Mouse (Mus musculus): ENCODE measurements around the gene Batf2. TPM values are rescaled to one million over a fixed set of nuclear protein-coding genes. Genes with fewer than 3 reads are reported as not detected.

The Batf2 gene
- polyA plus RNA-seq, 1 experiment = 0.04 TPM

DNA sequence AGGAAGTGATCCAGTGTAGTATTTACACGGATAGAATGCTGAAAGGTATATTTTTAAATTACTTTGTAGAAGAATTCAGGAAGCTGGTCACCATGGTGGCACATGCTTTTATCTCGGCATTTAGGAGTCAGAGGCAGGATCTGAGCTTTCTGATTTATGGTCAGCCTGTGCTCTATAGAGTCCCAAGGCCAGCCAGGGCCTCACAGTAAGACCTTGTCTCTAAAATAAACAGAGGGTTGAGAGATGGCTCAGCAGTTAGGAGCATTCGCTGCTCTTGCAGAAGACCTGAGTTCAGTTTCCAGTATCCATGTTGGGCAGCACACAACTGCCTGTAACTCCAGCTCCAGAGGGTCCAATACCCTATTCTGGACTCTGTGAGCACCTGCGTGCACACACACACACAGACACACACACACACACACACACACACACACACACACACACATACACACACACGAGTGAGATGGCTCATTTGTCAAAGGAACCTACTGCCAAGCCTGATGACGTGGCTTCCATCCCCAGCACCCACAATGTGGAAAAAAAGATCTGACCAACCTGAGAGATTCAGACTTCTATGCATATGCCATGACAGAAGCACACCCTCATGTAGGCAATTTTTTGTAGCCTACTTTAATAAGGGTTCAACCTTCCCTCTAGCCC, 75.4 kb downstream of the Batf2 start:
- TF ChIP-seq USF1 (IDR thresholded peaks at IDR 0.05; ENCODE audit: low read depth) (no peak), MYOG (IDR thresholded peaks at IDR 0.05; ENCODE audit: control insufficient read depth, extremely low read depth, insufficient read length) (no peak), CEBPB (IDR thresholded peaks at IDR 0.05; ENCODE audit: low read depth) (no peak), MAX (IDR thresholded peaks at IDR 0.05) (no peak), FOSL1 (IDR thresholded peaks at IDR 0.05; ENCODE audit: insufficient read depth, low read length, poor library complexity, severe bottlenecking) (no peak), CTCF (IDR thresholded peaks at IDR 0.05; ENCODE audit: control insufficient read depth, insufficient read depth, insufficient read length) (no peak), MYOD1 (IDR thresholded peaks at IDR 0.05; ENCODE audit: control insufficient read depth, insufficient read length, low read depth) (no peak)
- no peaks in the 10 kb centered on the region for H3K79me3 ChIP-seq (ENCODE audit: low read depth)
- no peak overlapping the region for H3ac ChIP-seq (ENCODE audit: control insufficient read depth, insufficient read length, low read depth)
- H3K36me3 ChIP-seq (ENCODE audit: control insufficient read depth, insufficient read depth) = no peaks in the 10 kb centered on the region
- peaks cover 37% of the 10 kb centered on the region for H3K27me3 ChIP-seq (ENCODE audit: control insufficient read depth, insufficient read depth, insufficient read length)
- H3K4me3 ChIP-seq (ENCODE audit: insufficient read depth, poor library complexity, severe bottlenecking) = no peak overlapping the region
- H3K79me2 ChIP-seq (ENCODE audit: control insufficient read depth, insufficient read depth) = no peaks in the 10 kb centered on the region

DNA sequence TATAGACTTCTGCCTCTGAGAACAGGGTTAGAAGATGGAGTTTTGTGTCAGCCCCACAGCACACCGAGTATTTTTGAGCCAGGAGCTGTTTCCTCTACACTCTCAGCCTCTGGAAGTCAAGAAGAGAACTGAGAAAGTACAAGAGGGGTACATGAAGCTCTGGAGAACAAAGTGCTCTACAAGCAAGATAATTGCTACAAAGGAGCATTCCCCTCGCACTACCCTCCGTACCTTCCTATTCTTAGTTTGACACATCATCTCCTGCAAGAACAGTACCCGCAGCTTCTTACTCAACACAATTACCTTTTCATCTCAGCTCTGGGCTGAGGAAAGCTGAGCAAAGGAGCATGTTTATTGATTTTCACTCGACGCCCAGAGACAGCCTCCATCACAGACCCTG, 77.8 kb downstream of the Batf2 start:
- no peak overlapping the region for H3K4me3 ChIP-seq (ENCODE audit: insufficient read depth, poor library complexity, severe bottlenecking)
- TF ChIP-seq MYOG (IDR thresholded peaks at IDR 0.05; ENCODE audit: control insufficient read depth, extremely low read depth, insufficient read length) (no peak), USF1 (IDR thresholded peaks at IDR 0.05; ENCODE audit: low read depth) (no peak), FOSL1 (IDR thresholded peaks at IDR 0.05; ENCODE audit: insufficient read depth, low read length, poor library complexity, severe bottlenecking) (no peak), CTCF (IDR thresholded peaks at IDR 0.05; ENCODE audit: control insufficient read depth, insufficient read depth, insufficient read length) (no peak), MYOD1 (IDR thresholded peaks at IDR 0.05; ENCODE audit: control insufficient read depth, insufficient read length, low read depth) (no peak), MAX (IDR thresholded peaks at IDR 0.05) (no peak), CEBPB (IDR thresholded peaks at IDR 0.05; ENCODE audit: low read depth) (no peak)
- H3K36me3 ChIP-seq (ENCODE audit: control insufficient read depth, insufficient read depth) = no peaks in the 10 kb centered on the region
- no peaks in the 10 kb centered on the region for H3K79me3 ChIP-seq (ENCODE audit: low read depth)
- H3K27me3 ChIP-seq (ENCODE audit: control insufficient read depth, insufficient read depth, insufficient read length) = peaks cover 37% of the 10 kb centered on the region
- H3ac ChIP-seq (ENCODE audit: control insufficient read depth, insufficient read length, low read depth) = no peak overlapping the region
- no peaks in the 10 kb centered on the region for H3K79me2 ChIP-seq (ENCODE audit: control insufficient read depth, insufficient read depth)

Other genes starting within 250 kb of the Batf2 start
- gene Tigd3, start 246.8 kb upstream of the Batf2 start, polyA plus RNA-seq (2012; fragmentation: generic; extraction: Trizol) = 1.0 TPM
- 69.3 TPM for gene Dpf2, start 228.0 kb upstream of the Batf2 start, polyA plus RNA-seq (2012; fragmentation: generic; extraction: Trizol)
- 3.6 TPM for gene Cdc42ep2, start 216.2 kb upstream of the Batf2 start, polyA plus RNA-seq (2012; fragmentation: generic; extraction: Trizol)
- 45.1 TPM for gene Pola2, start 176.8 kb upstream of the Batf2 start, polyA plus RNA-seq (2012; fragmentation: generic; extraction: Trizol)
- not detected for gene Slc22a20, start 154.8 kb upstream of the Batf2 start, polyA plus RNA-seq (2012; fragmentation: generic; extraction: Trizol)
- 36.9 TPM for gene Capn1, start 125.1 kb upstream of the Batf2 start, polyA plus RNA-seq (2012; fragmentation: generic; extraction: Trizol)
- 18.7 TPM for gene Syvn1, start 94.4 kb upstream of the Batf2 start, polyA plus RNA-seq (2012; fragmentation: generic; extraction: Trizol)
- 60.0 TPM for gene Mrpl49, start 83.2 kb upstream of the Batf2 start, polyA plus RNA-seq (2012; fragmentation: generic; extraction: Trizol)
- gene Fau, start 83.1 kb upstream of the Batf2 start, polyA plus RNA-seq (2012; fragmentation: generic; extraction: Trizol) = 2,541 TPM
- gene Znhit2, start 79.8 kb upstream of the Batf2 start, polyA plus RNA-seq (2012; fragmentation: generic; extraction: Trizol) = 49.8 TPM
- gene Tm7sf2, start 72.6 kb upstream of the Batf2 start, polyA plus RNA-seq (2012; fragmentation: generic; extraction: Trizol) = 14.7 TPM
- gene Vps51, start 63.8 kb upstream of the Batf2 start, polyA plus RNA-seq (2012; fragmentation: generic; extraction: Trizol) = 55.2 TPM
- gene Tmem262, start 61.0 kb upstream of the Batf2 start, polyA plus RNA-seq (2012; fragmentation: generic; extraction: Trizol) = not detected
- gene Gm28374, start 58.7 kb upstream of the Batf2 start, polyA plus RNA-seq (2012; fragmentation: generic; extraction: Trizol) = 0.44 TPM
- 59.7 TPM for gene Zfpl1, start 56.0 kb upstream of the Batf2 start, polyA plus RNA-seq (2012; fragmentation: generic; extraction: Trizol)
- gene Cdca5, start 56.0 kb upstream of the Batf2 start, polyA plus RNA-seq (2012; fragmentation: generic; extraction: Trizol) = 33.0 TPM
- gene AC131692.1, start 46.6 kb upstream of the Batf2 start, polyA plus RNA-seq (2012; fragmentation: generic; extraction: Trizol) = 0.36 TPM
- 0.16 TPM for gene Naaladl1, start 35.2 kb upstream of the Batf2 start, polyA plus RNA-seq (2012; fragmentation: generic; extraction: Trizol)
- 44.7 TPM for gene Sac3d1, start 22.3 kb upstream of the Batf2 start, polyA plus RNA-seq (2012; fragmentation: generic; extraction: Trizol)
- 22.7 TPM for gene Snx15, start 12.7 kb upstream of the Batf2 start, polyA plus RNA-seq (2012; fragmentation: generic; extraction: Trizol)
- 78.3 TPM for gene Arl2, start 565 bp downstream of the Batf2 start, polyA plus RNA-seq (2012; fragmentation: generic; extraction: Trizol)
- not detected for gene Majin, start 43.4 kb downstream of the Batf2 start, polyA plus RNA-seq (2012; fragmentation: generic; extraction: Trizol)
- gene Gpha2, start 85.4 kb downstream of the Batf2 start, polyA plus RNA-seq (2012; fragmentation: generic; extraction: Trizol) = 0.13 TPM
- gene Ppp2r5b, start 94.9 kb downstream of the Batf2 start, polyA plus RNA-seq (2012; fragmentation: generic; extraction: Trizol) = 25.3 TPM
- 10.3 TPM for gene Atg2a, start 100.7 kb downstream of the Batf2 start, polyA plus RNA-seq (2012; fragmentation: generic; extraction: Trizol)
- 219 TPM for gene Ehd1, start 135.7 kb downstream of the Batf2 start, polyA plus RNA-seq (2012; fragmentation: generic; extraction: Trizol)
- 7.2 TPM for gene Cdc42bpg, start 165.5 kb downstream of the Batf2 start, polyA plus RNA-seq (2012; fragmentation: generic; extraction: Trizol)
- gene Men1, start 194.0 kb downstream of the Batf2 start, polyA plus RNA-seq (2012; fragmentation: generic; extraction: Trizol) = 51.0 TPM
- gene Map4k2, start 200.2 kb downstream of the Batf2 start, polyA plus RNA-seq (2012; fragmentation: generic; extraction: Trizol) = 10.2 TPM
- gene Sf1, start 222.7 kb downstream of the Batf2 start, polyA plus RNA-seq (2012; fragmentation: generic; extraction: Trizol) = 138 TPM
- gene Pygm, start 243.4 kb downstream of the Batf2 start, polyA plus RNA-seq (2012; fragmentation: generic; extraction: Trizol) = 1.2 TPM

All from C2C12 (cell line).